Mouse (Mus musculus): Measurements from ENCODE around the gene Abhd12b. TPM values are rescaled to one million over a fixed set of nuclear protein-coding genes. Genes with fewer than 3 reads are reported as not detected.

Abhd12b gene
- polyA plus RNA-seq, 1 experiment from 2014 or later = not detected

GRCm38 (mm10) chr12:70117146-70117545 is 36.8 kb upstream of the Abhd12b start:
- no peak overlapping the region for H3K4me3 ChIP-seq (ENCODE audit: low read depth, low read length)
- H3K4me1 ChIP-seq (ENCODE audit: insufficient read depth) = no peaks in the 10 kb centered on the region; the same call in 1 of the 2 replicates
- H3K36me3 ChIP-seq (replicated peaks; ENCODE audit: insufficient read depth, low read length) = no peaks in the 10 kb centered on the region
- no peak overlapping the region for H3K27ac ChIP-seq (ENCODE audit: low read depth)
- H3K27me3 ChIP-seq (ENCODE audit: insufficient read depth, low read length) = no peaks in the 10 kb centered on the region
- H3K9me3 ChIP-seq (ENCODE audit: low read length) = no peaks in the 10 kb centered on the region
- H3K9ac ChIP-seq (replicated peaks) = no peak overlapping the region
- no peak overlapping the region for H3K4me2 ChIP-seq (ENCODE audit: low read depth, low read length)
- 70% methylated on average over 10 of the region's 10 CpGs for WGBS (ENCODE audit: insufficient replicate concordance)
- DNase-seq (no peak), ATAC-seq (no peak)
- no peak for TF ChIP-seq EP300 (IDR thresholded peaks at IDR 0.05; ENCODE audit: low read depth)
- no peak for TF ChIP-seq CTCF (IDR thresholded peaks at IDR 0.05; ENCODE audit: low read depth)

GRCm38 (mm10) chr12:70118721-70119345 is 35.1 kb upstream of the Abhd12b start:
- WGBS (ENCODE audit: insufficient replicate concordance) = 78% methylated on average over 10 of the region's 10 CpGs
- H3K4me1 ChIP-seq (ENCODE audit: insufficient read depth) = no peaks in the 10 kb centered on the region
- H3K9me3 ChIP-seq (ENCODE audit: low read length) = no peaks in the 10 kb centered on the region
- no peak for DNase-seq
- no peak overlapping the region for H3K27ac ChIP-seq (ENCODE audit: low read depth)
- no peak overlapping the region for H3K4me3 ChIP-seq (ENCODE audit: low read depth, low read length)
- no peak overlapping the region for H3K9ac ChIP-seq (replicated peaks)
- no peak for ATAC-seq
- no peaks in the 10 kb centered on the region for H3K36me3 ChIP-seq (replicated peaks; ENCODE audit: insufficient read depth, low read length)
- H3K27me3 ChIP-seq (ENCODE audit: insufficient read depth, low read length) = no peaks in the 10 kb centered on the region
- TF ChIP-seq EP300 (IDR thresholded peaks at IDR 0.05; ENCODE audit: low read depth) (no peak), CTCF (IDR thresholded peaks at IDR 0.05; ENCODE audit: low read depth) (peak; percentile 28; the same call in 1 of the 2 replicates)
- H3K4me2 ChIP-seq (ENCODE audit: low read depth, low read length) = no peak overlapping the region

DNA sequence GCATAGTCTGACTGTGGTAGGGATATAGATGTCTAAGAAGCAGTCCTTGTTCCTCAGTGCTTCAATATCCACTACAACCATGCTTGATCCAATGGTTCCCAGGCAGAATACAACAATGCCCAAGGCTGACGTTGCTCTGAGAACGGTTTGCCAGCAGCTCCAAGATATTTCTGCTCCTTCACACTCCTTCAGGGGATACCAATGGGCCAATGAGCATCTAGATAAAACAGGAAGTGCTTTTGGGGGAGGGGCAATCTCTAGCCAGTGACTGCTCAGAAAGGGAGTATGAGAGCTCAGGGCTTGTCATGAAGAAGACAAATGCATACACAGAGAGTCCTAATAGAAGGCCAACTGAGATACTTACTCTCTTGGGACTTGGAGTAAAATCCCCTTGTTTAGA is 34.4 kb upstream of the Abhd12b start:
- H3K9ac ChIP-seq (replicated peaks) = no peak overlapping the region
- no peak overlapping the region for H3K4me3 ChIP-seq (ENCODE audit: low read depth, low read length)
- no peak for DNase-seq
- H3K27me3 ChIP-seq (ENCODE audit: insufficient read depth, low read length) = no peaks in the 10 kb centered on the region
- no peaks in the 10 kb centered on the region for H3K36me3 ChIP-seq (replicated peaks; ENCODE audit: insufficient read depth, low read length)
- no peak for ATAC-seq
- no peak for TF ChIP-seq EP300 (IDR thresholded peaks at IDR 0.05; ENCODE audit: low read depth)
- H3K9me3 ChIP-seq (ENCODE audit: low read length) = no peaks in the 10 kb centered on the region
- WGBS (ENCODE audit: insufficient replicate concordance) = 19% methylated on average over 2 of the region's 2 CpGs
- H3K27ac ChIP-seq (ENCODE audit: low read depth) = no peak overlapping the region
- no peaks in the 10 kb centered on the region for H3K4me1 ChIP-seq (ENCODE audit: insufficient read depth)
- no peak overlapping the region for H3K4me2 ChIP-seq (ENCODE audit: low read depth, low read length)

GRCm38 (mm10) chr12:70126626-70127025 is 27.3 kb upstream of the Abhd12b start:
- Histone ChIP-seq H3K4me2 (ENCODE audit: low read depth, low read length) (no peak overlapping the region), H3K4me1 (ENCODE audit: insufficient read depth) (no peaks in the 10 kb centered on the region), H3K36me3 (replicated peaks; ENCODE audit: insufficient read depth, low read length) (no peaks in the 10 kb centered on the region), H3K4me3 (ENCODE audit: low read depth, low read length) (no peak overlapping the region), H3K27ac (ENCODE audit: low read depth) (no peak overlapping the region), H3K27me3 (ENCODE audit: insufficient read depth, low read length) (no peaks in the 10 kb centered on the region), H3K9ac (replicated peaks) (no peak overlapping the region), H3K9me3 (ENCODE audit: low read length) (no peaks in the 10 kb centered on the region)
- TF ChIP-seq EP300 (IDR thresholded peaks at IDR 0.05; ENCODE audit: low read depth) (no peak), CTCF (IDR thresholded peaks at IDR 0.05; ENCODE audit: low read depth) (no peak)
- WGBS (ENCODE audit: insufficient replicate concordance) = 77% methylated on average over 4 of the region's 4 CpGs
- ATAC-seq = no peak
- no peak for DNase-seq

- H3K27me3 ChIP-seq (ENCODE audit: insufficient read depth, low read length) = no peaks in the 10 kb centered on the region
- H3K9me3 ChIP-seq (ENCODE audit: low read length) = no peaks in the 10 kb centered on the region
- H3K4me2 ChIP-seq (ENCODE audit: low read depth, low read length) = no peak overlapping the region
- H3K9ac ChIP-seq (replicated peaks) = no peak overlapping the region
- H3K27ac ChIP-seq (ENCODE audit: low read depth) = no peak overlapping the region
- TF ChIP-seq EP300 (IDR thresholded peaks at IDR 0.05; ENCODE audit: low read depth) = no peak
- TF ChIP-seq CTCF (IDR thresholded peaks at IDR 0.05; ENCODE audit: low read depth) = peak; percentile 48
- WGBS (ENCODE audit: insufficient replicate concordance) = 26% methylated on average over 5 of the region's 5 CpGs
- no peak for ATAC-seq
- no peaks in the 10 kb centered on the region for H3K36me3 ChIP-seq (replicated peaks; ENCODE audit: insufficient read depth, low read length)
- H3K4me1 ChIP-seq (ENCODE audit: insufficient read depth) = no peaks in the 10 kb centered on the region
- no peak overlapping the region for H3K4me3 ChIP-seq (ENCODE audit: low read depth, low read length)
- no peak for DNase-seq
Measured at GRCm38 (mm10) chr12:70129105-70129504, 24.8 kb upstream of the Abhd12b start.

GRCm38 (mm10) chr12:70131042-70131675 is 22.8 kb upstream of the Abhd12b start:
- Histone ChIP-seq H3K4me1 (ENCODE audit: insufficient read depth) (no peaks in the 10 kb centered on the region), H3K27ac (ENCODE audit: low read depth) (no peak overlapping the region), H3K9me3 (ENCODE audit: low read length) (no peaks in the 10 kb centered on the region), H3K4me3 (ENCODE audit: low read depth, low read length) (no peak overlapping the region), H3K36me3 (replicated peaks; ENCODE audit: insufficient read depth, low read length) (no peaks in the 10 kb centered on the region), H3K9ac (replicated peaks) (no peak overlapping the region), H3K27me3 (ENCODE audit: insufficient read depth, low read length) (no peaks in the 10 kb centered on the region), H3K4me2 (ENCODE audit: low read depth, low read length) (no peak overlapping the region)
- ATAC-seq (no peak), DNase-seq (no peak)
- TF ChIP-seq EP300 (IDR thresholded peaks at IDR 0.05; ENCODE audit: low read depth) (no peak), CTCF (IDR thresholded peaks at IDR 0.05; ENCODE audit: low read depth) (no peak)
- 51% methylated on average over 20 of the region's 20 CpGs for WGBS (ENCODE audit: insufficient replicate concordance)
